Mouse (Mus musculus): ENCODE measurements at regions not wholly inside any gene's neighbourhood (a gene's known extent, or its start where the extent isn't known, plus 50 kb on each side); places are given as distances from the start of the nearest gene placed in this dataset.

DNA sequence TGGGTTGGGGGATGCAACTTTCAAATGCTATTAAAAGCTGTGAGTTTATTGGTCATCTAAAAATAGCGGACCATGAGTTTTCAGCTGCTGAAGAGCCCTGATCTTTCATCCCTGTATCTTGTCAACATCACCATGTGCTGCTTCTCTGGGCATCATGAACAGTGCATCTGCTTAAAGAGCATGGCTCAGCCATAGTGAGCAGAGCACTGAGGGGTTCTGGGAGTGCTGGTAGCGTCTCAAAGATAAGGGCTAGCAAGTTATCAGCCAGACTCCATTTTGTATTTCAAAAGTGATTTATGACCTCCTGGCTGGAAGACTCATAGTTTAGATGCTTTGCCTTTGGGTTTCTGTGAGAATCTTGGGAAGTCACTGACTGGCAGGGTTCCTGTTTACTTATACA lies 173.5 kb upstream of the Itga4 start:
- DNase-seq (ENCODE audit: low read depth, low spot score), result no peak

DNA sequence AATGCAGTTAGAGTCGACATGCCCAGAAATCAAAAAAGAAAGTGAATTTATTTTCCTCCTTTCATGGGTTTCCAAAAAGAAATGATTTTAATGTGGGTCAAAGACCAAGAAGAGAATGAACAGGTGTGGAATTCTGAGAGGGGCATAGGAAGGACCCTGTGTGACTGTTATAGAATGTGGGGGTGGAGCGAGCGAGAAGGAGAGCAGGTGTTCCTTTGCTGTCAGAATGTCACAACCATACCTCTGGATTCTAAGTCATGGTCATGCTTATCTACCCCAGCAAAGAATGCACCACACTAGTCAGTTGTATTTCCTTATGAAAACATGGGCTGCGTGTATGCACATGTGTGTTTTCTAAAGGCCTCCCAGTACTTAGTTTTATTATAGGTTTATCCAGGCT lies 168.9 kb upstream of the Itga4 start:
- DNase-seq (ENCODE audit: low read depth, low spot score), result no peak

- no peak for DNase-seq (ENCODE audit: low read depth, low spot score)
Measured at GRCm38 (mm10) chr2:79086857-79087578, 168.2 kb upstream of the Itga4 start.

- DNase-seq (ENCODE audit: low read depth, low spot score), result no peak
Measured at GRCm38 (mm10) chr2:79087600-79088205, 167.5 kb upstream of the Itga4 start.

GRCm38 (mm10) chr2:79090273-79090672 lies 165.0 kb upstream of the Itga4 start:
- DNase-seq (ENCODE audit: low read depth, low spot score), result no peak

DNA sequence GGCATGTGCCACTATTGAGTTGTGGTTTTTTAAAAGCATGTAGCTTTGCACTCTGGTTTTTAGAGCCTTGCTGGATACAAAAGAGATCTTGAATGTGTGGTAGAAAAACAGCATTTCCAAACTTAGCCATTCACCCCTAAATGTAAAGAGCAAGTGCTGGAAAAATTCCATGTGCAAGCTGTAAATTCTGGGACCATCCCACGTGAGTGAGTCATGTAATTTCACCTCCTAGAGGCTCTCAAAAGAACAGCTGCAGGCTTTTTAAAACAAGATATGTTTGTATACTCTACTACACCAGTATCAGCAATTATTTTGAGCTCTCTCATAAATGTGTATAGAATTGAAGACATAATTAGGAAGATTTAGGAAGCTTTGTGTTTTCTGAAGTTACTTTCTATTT lies 160.9 kb upstream of the Itga4 start:
- DNase-seq (ENCODE audit: low read depth, low spot score), result no peak

GRCm38 (mm10) chr2:79096532-79097251 lies 158.5 kb upstream of the Itga4 start:
- no peak for DNase-seq (ENCODE audit: low read depth, low spot score)

GRCm38 (mm10) chr2:79099601-79100000 lies 155.6 kb upstream of the Itga4 start:
- DNase-seq (ENCODE audit: low read depth, low spot score), result no peak

DNA sequence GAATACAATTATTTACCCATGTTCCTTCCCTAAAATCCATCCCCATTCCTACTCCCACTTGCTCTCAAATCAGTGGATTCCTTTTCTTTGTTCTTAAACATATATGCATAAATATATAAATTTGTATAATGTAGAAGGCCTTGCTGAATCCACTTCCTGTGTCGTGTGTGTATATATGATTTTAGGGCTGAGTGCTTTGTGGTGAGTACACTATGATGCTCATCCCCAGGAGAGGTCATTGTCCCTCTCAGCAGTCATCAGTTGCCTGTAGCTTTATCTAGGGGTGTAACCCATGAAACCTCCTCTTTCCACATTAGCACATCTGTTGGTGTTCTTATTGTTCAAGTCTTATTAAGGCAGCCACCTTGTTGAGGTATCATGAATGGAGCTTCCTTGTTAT lies 143.6 kb upstream of the Itga4 start:
- no peak for DNase-seq (ENCODE audit: low read depth, low spot score)

GRCm38 (mm10) chr2:79112076-79112475 lies 143.2 kb upstream of the Itga4 start:
- DNase-seq (ENCODE audit: low read depth, low spot score), result no peak

- no peak for DNase-seq (ENCODE audit: low read depth, low spot score)
Measured at GRCm38 (mm10) chr2:79120610-79121345, 134.4 kb upstream of the Itga4 start.

DNA sequence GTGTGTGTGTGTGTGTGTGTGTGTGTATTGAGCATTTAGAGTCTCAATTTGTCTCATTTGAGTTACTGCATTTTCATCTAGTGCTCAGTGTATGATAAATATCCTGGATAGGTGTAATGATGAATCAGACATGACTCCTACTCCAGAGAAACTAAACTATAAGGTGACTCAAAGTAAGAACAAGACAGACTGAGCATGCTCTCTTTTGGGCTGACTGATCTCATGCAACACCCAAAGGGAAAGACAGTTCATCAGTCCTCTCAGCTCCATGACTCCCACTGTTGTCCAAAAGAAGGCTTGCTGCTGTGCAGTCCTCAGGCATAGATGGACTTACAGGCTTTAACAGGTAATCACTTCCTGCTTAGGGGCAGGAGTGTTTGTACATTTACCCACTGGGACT lies 132.7 kb upstream of the Itga4 start:
- DNase-seq (ENCODE audit: low read depth, low spot score), result no peak

GRCm38 (mm10) chr2:79124272-79124976 lies 130.8 kb upstream of the Itga4 start:
- DNase-seq (ENCODE audit: low read depth, low spot score), result no peak

DNA sequence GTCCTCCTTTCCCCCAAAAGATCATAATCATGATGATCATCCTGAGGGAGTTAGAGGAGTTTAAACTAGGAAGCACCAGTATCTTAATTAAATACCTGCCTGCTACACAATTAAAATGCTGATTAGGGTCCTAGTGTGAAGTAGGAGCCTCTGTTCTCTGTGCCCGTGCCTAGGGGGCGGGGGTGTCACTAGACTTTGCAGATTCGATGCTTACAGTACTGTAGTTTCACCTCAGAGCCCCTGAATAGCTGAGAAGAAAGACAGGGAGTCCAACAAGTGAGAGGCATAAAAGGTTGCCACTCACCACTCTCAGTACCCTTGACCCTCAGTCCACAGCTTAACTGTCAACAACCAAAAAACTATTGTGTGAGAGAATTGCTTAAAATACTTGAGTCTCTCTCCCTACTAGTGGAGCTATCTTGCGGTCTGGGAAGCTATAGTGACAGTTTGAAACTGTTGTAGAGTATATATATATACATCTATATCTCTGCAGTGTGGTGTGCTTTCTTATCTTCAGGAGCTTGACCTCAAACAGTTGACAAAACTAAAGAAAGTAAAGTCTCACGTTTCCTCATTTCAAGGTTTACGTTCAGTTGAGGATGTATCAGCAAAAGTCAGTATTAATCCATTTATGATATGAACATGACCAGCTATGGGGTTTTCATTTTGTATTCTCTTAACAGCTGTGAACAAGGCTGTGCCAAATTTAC lies 128.9 kb upstream of the Itga4 start:
- no peak for DNase-seq (ENCODE audit: low read depth, low spot score)

DNA sequence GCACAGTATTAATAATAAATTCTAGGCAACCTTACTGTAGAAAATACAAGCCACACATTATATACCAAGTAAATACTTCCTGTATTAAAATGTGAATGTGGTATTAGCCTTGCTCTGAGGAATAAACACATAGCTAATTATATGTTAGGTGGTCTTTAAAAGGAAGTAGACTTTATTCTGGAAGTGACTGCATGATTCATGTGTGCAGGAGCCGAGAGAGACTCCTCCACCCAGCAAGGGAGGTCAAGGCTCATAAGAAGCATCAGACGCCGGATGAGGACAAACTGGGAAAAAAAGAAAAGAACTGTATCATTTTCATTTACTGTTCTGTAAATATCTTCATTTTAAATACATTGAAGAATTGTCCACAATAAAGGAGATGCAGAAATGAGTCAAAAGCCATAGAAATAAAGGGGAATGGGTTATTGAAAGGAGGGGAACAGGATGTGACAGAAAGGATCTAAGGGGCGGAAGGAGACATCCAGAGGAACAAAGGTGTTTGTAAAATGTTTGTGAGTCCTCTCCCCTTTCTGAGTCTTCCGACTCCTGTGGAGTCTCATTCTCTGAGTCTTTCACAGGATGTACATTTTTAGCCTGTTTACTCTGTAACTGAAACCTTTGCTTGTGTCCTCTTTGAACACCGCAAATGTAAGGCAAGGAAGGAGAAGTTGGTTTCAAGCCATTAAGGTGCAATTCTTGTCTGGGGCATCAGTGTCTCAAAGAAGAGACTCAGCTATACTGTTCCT lies 128.1 kb upstream of the Itga4 start:
- no peak for DNase-seq (ENCODE audit: low read depth, low spot score)

DNA sequence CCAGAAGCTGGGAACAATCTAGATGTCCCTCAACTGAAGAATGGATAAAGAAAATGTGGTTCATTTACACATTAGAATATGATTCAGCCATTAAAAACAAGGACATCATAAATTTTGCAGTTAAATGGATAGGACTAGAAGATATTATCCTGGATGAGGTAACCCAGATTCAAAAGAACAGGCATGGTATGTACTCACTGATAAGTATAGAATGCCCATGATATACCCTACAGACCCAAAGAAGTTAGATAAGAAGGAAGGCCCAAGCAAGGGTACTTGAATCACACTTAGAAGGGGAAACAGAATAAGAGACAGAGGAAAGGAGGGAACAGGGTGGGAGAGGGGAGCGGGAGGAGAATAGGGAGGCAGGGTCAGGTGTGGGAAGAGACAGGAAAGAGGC lies 127.4 kb upstream of the Itga4 start:
- DNase-seq (ENCODE audit: low read depth, low spot score), result no peak

DNA sequence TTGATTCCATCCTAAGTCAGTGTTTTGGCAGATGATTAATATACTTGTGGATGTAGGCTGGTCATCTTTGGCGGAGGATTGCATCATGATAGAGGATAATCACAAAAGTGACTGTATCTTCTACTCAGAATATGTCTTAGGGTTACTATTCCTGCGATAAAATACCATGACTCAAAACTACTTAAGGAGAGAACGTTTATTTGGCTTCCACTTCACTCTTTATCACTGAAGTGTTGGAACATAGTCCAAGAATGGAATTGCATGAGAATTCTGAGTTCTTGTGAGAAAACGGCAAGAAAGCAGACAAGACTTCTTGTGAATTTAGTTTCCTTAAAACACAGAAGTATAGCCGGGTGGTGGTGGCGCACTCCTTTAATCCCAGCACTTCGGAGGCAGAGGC lies 124.6 kb upstream of the Itga4 start:
- no peak for DNase-seq (ENCODE audit: low read depth, low spot score)

- no peak for DNase-seq (ENCODE audit: low read depth, low spot score)
Measured at GRCm38 (mm10) chr2:79131235-79131634, 124.0 kb upstream of the Itga4 start.

- DNase-seq (ENCODE audit: low read depth, low spot score), result no peak
Measured at GRCm38 (mm10) chr2:79131743-79132517, 123.3 kb upstream of the Itga4 start.

GRCm38 (mm10) chr2:79132518-79132845 lies 122.7 kb upstream of the Itga4 start:
- no peak for DNase-seq (ENCODE audit: low read depth, low spot score)
